34 mouse cellular contexts compared by ENCODE assay signal in the genomic region with DNA sequence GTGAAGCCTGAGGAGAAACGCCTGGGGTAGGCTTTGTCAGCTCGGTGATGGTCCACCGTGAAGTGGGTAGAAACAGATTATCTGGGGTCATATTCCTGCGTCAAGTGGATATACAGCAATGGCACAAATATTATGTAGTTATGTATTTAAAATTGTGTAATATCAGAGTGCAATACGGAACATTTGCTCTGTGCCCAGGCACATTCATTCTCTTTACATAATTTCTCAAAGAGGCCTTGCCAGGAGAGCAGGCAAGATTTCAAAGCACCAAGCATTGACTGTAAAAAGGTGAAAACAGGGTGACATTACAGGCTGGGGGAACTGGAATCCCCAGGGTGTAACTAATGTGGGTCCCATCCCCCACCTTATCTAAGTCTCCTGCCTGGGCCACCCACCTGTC. TPM values are rescaled to one million over a fixed set of nuclear protein-coding genes. Genes with fewer than 3 reads are reported as not detected.
DNase-seq lines count a peak whose midpoint lies in the region; ATAC-seq and TF ChIP-seq lines count a peak whose summit lies in the region.
"Had no signal": no experiment of that assay in that cellular context is flagged by ENCODE, and none has a peak within 500 bp of the region (broad histone marks: within the 10 kb centered on the region; RNA-seq: fewer than 3 reads in every experiment).

No protein-coding gene starts in this region.

- H3K9me3 ChIP-seq in lung, embryonic 14.5 days (ENCODE audit: low read depth, low read length) = no peaks in the 10 kb centered on the region
- H3K9me3 ChIP-seq: embryonic facial prominence, embryonic 10.5 days; embryonic facial prominence, embryonic 15.5 days; forebrain, embryonic 12.5 days; heart, embryonic 12.5 days; hindbrain, embryonic 10.5 days; hindbrain, embryonic 15.5 days; midbrain, embryonic 13.5 days had no signal

- H3K9ac ChIP-seq in lung, embryonic 14.5 days = no peak overlapping the region
- H3K9ac ChIP-seq: embryonic facial prominence, embryonic 15.5 days; forebrain, embryonic 12.5 days; forebrain, postnatal 0 days; heart, embryonic 12.5 days; hindbrain, embryonic 15.5 days; midbrain, embryonic 13.5 days had no signal

- H3K4me3 ChIP-seq in lung, embryonic 14.5 days (ENCODE audit: low read depth, low read length) = no peak overlapping the region
- H3K4me3 ChIP-seq: embryonic facial prominence, embryonic 10.5 days; embryonic facial prominence, embryonic 15.5 days; forebrain, embryonic 12.5 days; heart, embryonic 12.5 days; hindbrain, embryonic 10.5 days; hindbrain, embryonic 15.5 days; midbrain, embryonic 13.5 days had no signal

- no peak for TF ChIP-seq CTCF in lung, embryonic 14.5 days (IDR thresholded peaks at IDR 0.05; ENCODE audit: low read depth)

- ATAC-seq in lung, embryonic 14.5 days (ENCODE audit: insufficient read depth) = no peak
- ATAC-seq: forebrain, postnatal 0 days; inflammation-experienced regulatory T-cells, adult 6 months; midbrain, embryonic 13.5 days had no signal

- H3K4me1 ChIP-seq in lung, embryonic 14.5 days (ENCODE audit: insufficient read depth) = no peaks in the 10 kb centered on the region
- H3K4me1 ChIP-seq: embryonic facial prominence, embryonic 15.5 days; forebrain, embryonic 12.5 days; heart, embryonic 12.5 days; hindbrain, embryonic 10.5 days; hindbrain, embryonic 15.5 days; midbrain, embryonic 13.5 days had no signal

- WGBS in lung, embryonic 14.5 days = 71% methylated on average over 5 of the region's 5 CpGs

- peak; percentile 19 for DNase-seq in adrenal gland, postnatal 14 days
- no peak for DNase-seq in adrenal gland, postnatal 4 days (ENCODE audit: low spot score in 2 of 2)
- peak; percentile 23 for DNase-seq in kidney, adult 9 months
- DNase-seq in kidney, postnatal 36 days = no peak
- DNase-seq in lung, embryonic 14.5 days = no peak
- DNase-seq in lung, postnatal 4 days = no peak
- peak; percentile 25 for DNase-seq in lung, postnatal 36 days
- no peak for DNase-seq in cerebellum, postnatal 10 days
- DNase-seq: adrenal gland, adult 8-10 months; cerebellum, adult 2 months; cerebellum, postnatal 25 days; forebrain, postnatal 0 days; gastrocnemius, postnatal 25 days; heart, adult 18-20 months; kidney, adult 11 months; layer of hippocampus, postnatal 36 days; left cerebral cortex, postnatal 4 days; thymus, postnatal 14 days had no signal

- peak overlapping the region; percentile 30; the same call in 1 of the 2 replicates for H3K27ac ChIP-seq in lung, embryonic 14.5 days (ENCODE audit: low read depth)
- H3K27ac ChIP-seq: embryonic facial prominence, embryonic 10.5 days; embryonic facial prominence, embryonic 15.5 days; forebrain, embryonic 12.5 days; hindbrain, embryonic 10.5 days; hindbrain, embryonic 15.5 days; macrophage; midbrain, embryonic 13.5 days had no signal

- peak overlapping the region; percentile 52 for H3K4me2 ChIP-seq in lung, embryonic 14.5 days
- H3K4me2 ChIP-seq: embryonic facial prominence, embryonic 15.5 days; forebrain, embryonic 12.5 days; heart, embryonic 12.5 days; hindbrain, embryonic 15.5 days; midbrain, embryonic 13.5 days had no signal

- H3K27me3 ChIP-seq in lung, embryonic 14.5 days (ENCODE audit: insufficient read depth, low read length) = no peaks in the 10 kb centered on the region
- H3K27me3 ChIP-seq: embryonic facial prominence, embryonic 15.5 days; forebrain, embryonic 12.5 days; heart, embryonic 12.5 days; hindbrain, embryonic 15.5 days; midbrain, embryonic 13.5 days had no signal

- H3K36me3 ChIP-seq in lung, embryonic 14.5 days (ENCODE audit: insufficient read depth) = no peaks in the 10 kb centered on the region
- H3K36me3 ChIP-seq: embryonic facial prominence, embryonic 10.5 days; embryonic facial prominence, embryonic 15.5 days; forebrain, embryonic 12.5 days; G1E; heart, embryonic 12.5 days; hindbrain, embryonic 10.5 days; hindbrain, embryonic 15.5 days; midbrain, embryonic 13.5 days had no signal

RNA-seq across cellular contexts. Expression of a gene that starts 1.2 kb away (rescaled TPM):
- total RNA-seq in adrenal gland, postnatal 14 days (2021) = 584 and 637 TPM in 2 replicates
- total RNA-seq in adrenal gland, postnatal 4 days (2021) = 10 to 100 TPM; 10.9 to 26.2 TPM
- 17.6 and 18.5 TPM in 2 replicates for polyA plus RNA-seq in lung, embryonic 14.5 days (2014; fragmentation: Nextera tagmentation; extraction: Ambion mirVana)
- total RNA-seq: forebrain, postnatal 0 days; G1E; left cerebral cortex, postnatal 4 days; megakaryocyte-erythroid progenitor cell, adult 5-6 weeks had no signal
- polyA plus RNA-seq: brain, embryonic 14.5 days; cerebellum, adult 2 months; G1E; heart, embryonic 12.5 days; inflammation-experienced regulatory T-cells, adult 6 months; macrophage had no signal

RNA-seq across cellular contexts. Expression of a gene that starts 33.0 kb away (rescaled TPM):
- total RNA-seq in adrenal gland, postnatal 14 days (2021) = 1.8 TPM in 1 of 2 replicates, not detected in the other
- 1 to 10 TPM in 1 of 2 experiments, under 1 TPM in 1; 0.53 to 1.2 TPM for total RNA-seq in adrenal gland, postnatal 4 days (2021)
- 0.09 and 0.17 TPM in 2 replicates for polyA plus RNA-seq in lung, embryonic 14.5 days (2014; fragmentation: Nextera tagmentation; extraction: Ambion mirVana)
- total RNA-seq: adrenal gland, adult 8-10 months; forebrain, postnatal 0 days; G1E; layer of hippocampus, postnatal 36 days; left cerebral cortex, postnatal 4 days; megakaryocyte-erythroid progenitor cell, adult 5-6 weeks had no signal
- polyA plus RNA-seq: brain, embryonic 14.5 days; cerebellum, adult 2 months; embryonic facial prominence, embryonic 10.5 days; forebrain, embryonic 12.5 days; forebrain, postnatal 0 days; G1E; hindbrain, embryonic 10.5 days; hindbrain, embryonic 15.5 days; inflammation-experienced regulatory T-cells, adult 6 months; limb, embryonic 14.5 days; macrophage; midbrain, embryonic 13.5 days; neural tube, embryonic 14.5 days; testis, adult 2 months; urinary bladder, adult 2 months had no signal

Comparison
In these comparisons a context has a peak if more than half of its experiments do, and no peak if none do; other contexts are left out.
1. DNase-seq: peak in adrenal gland, postnatal 14 days (single experiment), kidney, adult 9 months (single experiment) and lung, postnatal 36 days (single experiment); none in adrenal gland, postnatal 4 days (0 of 2), kidney, postnatal 36 days (0 of 2), lung, embryonic 14.5 days (single experiment), lung, postnatal 4 days (0 of 2) and cerebellum, postnatal 10 days (0 of 2).
2. RNA of a gene that starts 1.2 kb away (total RNA-seq): 584 to 637 TPM in adrenal gland, postnatal 14 days; 10.9 to 26.2 TPM in adrenal gland, postnatal 4 days; every median in the first group is over 10 times any median in the second.